Mouse (Mus musculus): Measurements from ENCODE around the gene Rpl10a. TPM values are rescaled to one million over a fixed set of nuclear protein-coding genes. Genes with fewer than 3 reads are reported as not detected.
A peak's percentile ranks its signal among the peaks of the same experiment; 100 is the strongest.

Rpl10a gene
- polyA plus RNA-seq, 1 experiment from 2014 or later: 491 TPM

DNA sequence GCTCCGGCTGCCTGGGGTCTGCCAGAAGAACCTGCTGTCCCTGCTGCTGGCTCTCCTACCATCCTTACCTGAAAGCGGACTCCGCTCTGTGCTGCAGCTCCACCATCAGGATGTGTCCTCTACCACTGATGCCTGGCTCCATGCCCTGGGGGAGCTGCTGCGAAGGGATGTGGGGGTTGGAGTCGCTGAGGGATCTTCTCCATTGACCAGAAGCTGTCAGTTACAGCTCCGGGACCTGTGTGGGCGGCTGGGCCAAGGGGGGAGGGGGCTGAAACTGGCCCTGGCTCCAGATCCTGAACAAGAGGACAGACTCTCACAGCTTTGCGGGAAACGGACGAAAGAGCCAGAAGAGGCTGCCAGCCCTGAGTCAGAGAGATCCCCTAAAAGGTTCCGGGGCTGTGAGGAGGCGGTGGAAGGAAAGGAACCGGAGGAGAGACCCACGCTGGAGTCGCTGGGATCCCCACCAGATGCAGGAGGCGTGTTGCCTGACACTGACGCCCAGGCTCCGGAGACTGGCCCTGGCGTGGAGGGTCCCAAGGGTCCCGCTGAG, 12.6 kb upstream of the Rpl10a start:
- Histone ChIP-seq H3K4me1 (replicated peaks; ENCODE audit: control insufficient read depth, insufficient read depth) (0 out of 2 replicates have a peak, but pooled peaks cover 3% of the 10 kb centered on the region), H3K9me3 (ENCODE audit: control insufficient read depth, low read length) (no peaks in the 10 kb centered on the region), H3K27me3 (ENCODE audit: control insufficient read depth, insufficient read depth, low read length) (no peaks in the 10 kb centered on the region), H3K36me3 (ENCODE audit: control insufficient read depth, insufficient read depth, low read length) (peaks cover 9% of the 10 kb centered on the region; the same call in 1 of the 2 replicates), H3K4me2 (replicated peaks; ENCODE audit: low read depth) (no peak overlapping the region), H3K9ac (ENCODE audit: low read length) (no peak overlapping the region), H3K27ac (replicated peaks) (no peak overlapping the region), H3K4me3 (ENCODE audit: low read depth, low read length) (no peak overlapping the region)
- ATAC-seq (ENCODE audit: low FRiP score, low TSS enrichment): no peak
- WGBS: 88% methylated on average over 20 of the region's 20 CpGs
- TF ChIP-seq EP300 (optimal IDR thresholded peaks at IDR 0.05) (no peak), CTCF (IDR thresholded peaks at IDR 0.05; ENCODE audit: low read depth) (no peak)
- no peak for DNase-seq (ENCODE audit: low spot score)

- Histone ChIP-seq H3K4me2 (replicated peaks; ENCODE audit: low read depth) (no peak overlapping the region), H3K9me3 (ENCODE audit: control insufficient read depth, low read length) (no peaks in the 10 kb centered on the region), H3K27me3 (ENCODE audit: control insufficient read depth, insufficient read depth, low read length) (no peaks in the 10 kb centered on the region), H3K27ac (replicated peaks) (no peak overlapping the region), H3K4me1 (replicated peaks; ENCODE audit: control insufficient read depth, insufficient read depth) (0 out of 2 replicates have a peak, but pooled peaks cover 3% of the 10 kb centered on the region), H3K4me3 (ENCODE audit: low read depth, low read length) (no peak overlapping the region), H3K36me3 (ENCODE audit: control insufficient read depth, insufficient read depth, low read length) (peaks cover 14% of the 10 kb centered on the region; the same call in 1 of the 2 replicates), H3K9ac (ENCODE audit: low read length) (no peak overlapping the region)
- 91% methylated on average over 9 of the region's 9 CpGs for WGBS
- no peak for DNase-seq (ENCODE audit: low spot score)
- no peak for ATAC-seq (ENCODE audit: low FRiP score, low TSS enrichment)
- TF ChIP-seq EP300 (optimal IDR thresholded peaks at IDR 0.05) (no peak), CTCF (IDR thresholded peaks at IDR 0.05; ENCODE audit: low read depth) (peak; percentile 38; the same call in 1 of the 2 replicates)
Observed at GRCm38 (mm10) chr17:28316476-28316875, 11.8 kb upstream of the Rpl10a start.

DNA sequence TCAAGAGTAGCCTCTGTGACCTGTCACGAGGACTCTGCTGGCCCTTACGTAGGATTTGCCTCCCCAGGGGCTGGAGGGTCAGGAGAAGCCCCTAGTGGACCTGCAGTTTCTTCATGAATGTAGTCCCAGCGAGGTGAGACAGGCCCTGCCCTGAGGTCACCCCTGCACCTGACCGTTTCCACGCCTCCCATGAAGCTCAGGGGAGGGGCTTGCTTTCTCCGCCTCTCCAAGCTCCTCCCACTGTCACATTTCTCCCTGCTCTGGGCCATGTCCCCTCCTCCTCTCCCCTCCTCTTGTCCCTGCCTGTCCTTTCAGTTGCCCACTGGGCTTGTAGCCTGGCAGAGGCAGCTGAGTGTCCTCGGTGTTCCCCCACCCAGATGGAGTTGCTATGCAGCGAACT, 11.2 kb upstream of the Rpl10a start:
- TF ChIP-seq EP300 (optimal IDR thresholded peaks at IDR 0.05): no peak
- TF ChIP-seq CTCF (IDR thresholded peaks at IDR 0.05; ENCODE audit: low read depth): no peak
- no peak for DNase-seq (ENCODE audit: low spot score)
- no peak overlapping the region for H3K4me2 ChIP-seq (replicated peaks; ENCODE audit: low read depth)
- H3K9ac ChIP-seq (ENCODE audit: low read length): no peak overlapping the region
- no peaks in the 10 kb centered on the region for H3K9me3 ChIP-seq (ENCODE audit: control insufficient read depth, low read length)
- peaks cover 19% of the 10 kb centered on the region; the same call in 1 of the 2 replicates for H3K36me3 ChIP-seq (ENCODE audit: control insufficient read depth, insufficient read depth, low read length)
- no peak overlapping the region for H3K4me3 ChIP-seq (ENCODE audit: low read depth, low read length)
- H3K27me3 ChIP-seq (ENCODE audit: control insufficient read depth, insufficient read depth, low read length): no peaks in the 10 kb centered on the region
- H3K4me1 ChIP-seq (replicated peaks; ENCODE audit: control insufficient read depth, insufficient read depth): 0 out of 2 replicates have a peak, but pooled peaks cover 3% of the 10 kb centered on the region
- ATAC-seq (ENCODE audit: low FRiP score, low TSS enrichment): no peak
- no peak overlapping the region for H3K27ac ChIP-seq (replicated peaks)
- 72% methylated on average over 8 of the region's 8 CpGs for WGBS

- TF ChIP-seq CTCF (IDR thresholded peaks at IDR 0.05; ENCODE audit: low read depth): no peak
- TF ChIP-seq EP300 (optimal IDR thresholded peaks at IDR 0.05): no peak
- Histone ChIP-seq H3K4me3 (ENCODE audit: low read depth, low read length) (no peak overlapping the region), H3K4me1 (replicated peaks; ENCODE audit: control insufficient read depth, insufficient read depth) (0 out of 2 replicates have a peak, but pooled peaks cover 3% of the 10 kb centered on the region), H3K36me3 (ENCODE audit: control insufficient read depth, insufficient read depth, low read length) (peaks cover 22% of the 10 kb centered on the region), H3K27me3 (ENCODE audit: control insufficient read depth, insufficient read depth, low read length) (no peaks in the 10 kb centered on the region), H3K4me2 (replicated peaks; ENCODE audit: low read depth) (no peak overlapping the region), H3K9ac (ENCODE audit: low read length) (no peak overlapping the region), H3K27ac (replicated peaks) (no peak overlapping the region), H3K9me3 (ENCODE audit: control insufficient read depth, low read length) (no peaks in the 10 kb centered on the region)
- no peak for DNase-seq (ENCODE audit: low spot score)
- no peak for ATAC-seq (ENCODE audit: low FRiP score, low TSS enrichment)
- 77% methylated on average over 9 of the region's 9 CpGs for WGBS
Observed at GRCm38 (mm10) chr17:28317725-28318124, 10.5 kb upstream of the Rpl10a start.

DNA sequence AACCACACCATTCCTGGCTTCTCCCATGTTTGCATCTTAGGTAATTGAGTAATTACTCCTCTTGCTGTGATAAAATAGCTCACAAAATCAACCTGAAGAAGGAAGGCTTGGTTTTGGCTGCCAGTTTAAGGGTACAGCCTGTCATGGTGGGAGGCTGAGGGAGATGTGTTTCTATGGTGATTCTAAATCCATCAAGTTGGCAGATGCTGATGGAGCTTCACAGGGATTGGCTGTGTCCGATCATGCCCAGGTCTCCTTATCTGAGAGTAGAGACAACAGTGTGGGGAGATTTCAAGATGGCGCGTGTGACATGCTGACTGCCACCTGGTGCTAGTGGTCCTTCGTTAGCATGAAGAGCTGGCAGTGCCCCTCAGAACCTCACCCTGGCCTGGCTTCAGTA, 6.6 kb upstream of the Rpl10a start:
- TF ChIP-seq CTCF (IDR thresholded peaks at IDR 0.05; ENCODE audit: low read depth) (no peak), EP300 (optimal IDR thresholded peaks at IDR 0.05) (no peak)
- Histone ChIP-seq H3K9me3 (ENCODE audit: control insufficient read depth, low read length) (no peaks in the 10 kb centered on the region), H3K27ac (replicated peaks) (no peak overlapping the region), H3K36me3 (ENCODE audit: control insufficient read depth, insufficient read depth, low read length) (peaks cover 22% of the 10 kb centered on the region), H3K27me3 (ENCODE audit: control insufficient read depth, insufficient read depth, low read length) (no peaks in the 10 kb centered on the region), H3K4me3 (ENCODE audit: low read depth, low read length) (no peak overlapping the region), H3K9ac (ENCODE audit: low read length) (no peak overlapping the region), H3K4me1 (replicated peaks; ENCODE audit: control insufficient read depth, insufficient read depth) (no peaks in the 10 kb centered on the region), H3K4me2 (replicated peaks; ENCODE audit: low read depth) (no peak overlapping the region)
- 90% methylated on average over 4 of the region's 4 CpGs for WGBS
- ATAC-seq (ENCODE audit: low FRiP score, low TSS enrichment) (no peak), DNase-seq (ENCODE audit: low spot score) (no peak)

DNA sequence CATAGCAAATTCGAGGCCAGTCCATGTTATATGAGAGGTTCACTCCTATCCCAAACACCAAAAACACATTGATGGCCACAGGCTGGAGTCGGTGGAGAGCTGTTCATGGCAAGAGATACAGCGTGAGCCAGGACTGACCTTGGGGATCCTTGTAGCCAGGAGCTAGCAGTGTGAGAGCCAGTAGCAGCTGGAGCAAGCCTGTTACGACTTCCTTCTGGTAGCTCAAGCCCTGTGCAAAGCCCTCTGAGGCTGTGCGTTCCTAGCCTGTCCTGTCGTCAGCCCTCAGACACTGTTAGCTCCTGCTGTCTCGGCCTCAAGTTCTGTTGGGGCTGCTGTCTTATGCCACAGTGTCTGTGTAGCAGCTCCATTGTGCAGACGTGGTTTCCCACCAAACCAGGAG, 4.5 kb upstream of the Rpl10a start:
- WGBS: 86% methylated on average over 8 of the region's 8 CpGs
- ATAC-seq (ENCODE audit: low FRiP score, low TSS enrichment): no peak
- no peak for TF ChIP-seq CTCF (IDR thresholded peaks at IDR 0.05; ENCODE audit: low read depth)
- TF ChIP-seq EP300 (optimal IDR thresholded peaks at IDR 0.05): no peak

More for the DNA sequence above, 4.5 kb upstream of the Rpl10a start:
- DNase-seq (ENCODE audit: low spot score): no peak
- peaks cover 19% of the 10 kb centered on the region for H3K36me3 ChIP-seq (ENCODE audit: control insufficient read depth, insufficient read depth, low read length)
- no peak overlapping the region for H3K9ac ChIP-seq (ENCODE audit: low read length)
- H3K27me3 ChIP-seq (ENCODE audit: control insufficient read depth, insufficient read depth, low read length): no peaks in the 10 kb centered on the region
- no peak overlapping the region for H3K4me2 ChIP-seq (replicated peaks; ENCODE audit: low read depth)
- no peaks in the 10 kb centered on the region for H3K9me3 ChIP-seq (ENCODE audit: control insufficient read depth, low read length)
- H3K4me3 ChIP-seq (ENCODE audit: low read depth, low read length): no peak overlapping the region
- no peak overlapping the region for H3K27ac ChIP-seq (replicated peaks)
- peaks cover 3% of the 10 kb centered on the region; the same call in 1 of the 2 replicates for H3K4me1 ChIP-seq (replicated peaks; ENCODE audit: control insufficient read depth, insufficient read depth)
